Mouse (Mus musculus): ENCODE results near the gene Gm13119. TPM values are rescaled to one million over a fixed set of nuclear protein-coding genes. Genes with fewer than 3 reads are reported as not detected.
"Not testable (repeated sequence)": the region's sequence is repeated elsewhere in the genome, so short reads cannot be mapped to it uniquely, and the experiment has no call there.

Gene Gm13119
- total RNA-seq (2021): not detected

DNA sequence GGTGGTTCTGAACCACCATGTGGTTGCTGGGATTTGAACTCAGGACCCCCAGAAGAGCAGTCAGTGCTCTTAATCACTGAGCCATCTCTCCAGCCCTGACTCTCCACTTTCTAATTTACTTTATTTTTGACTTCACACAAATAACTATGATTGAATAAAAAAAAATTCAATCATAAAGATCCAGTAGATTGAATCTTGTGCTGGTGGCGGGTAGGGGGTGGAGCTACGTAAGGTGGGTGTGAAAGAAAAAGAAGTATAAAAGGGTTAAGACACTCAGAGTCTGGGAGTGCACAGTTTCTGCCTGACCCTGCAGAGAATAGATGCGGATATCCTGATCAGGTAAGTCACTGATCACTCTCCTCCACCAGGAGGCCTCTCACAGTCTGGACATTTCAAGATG lies at the start of gene Gm13119:
TSS of gene Gm13119 (plus strand) at position 301 of the 400 bp plus-strand sequence.
- intact Hi-C loops (cut with DNase I); DNase-seq: not testable (repeated sequence)

- intact Hi-C loops (cut with DNase I); DNase-seq: not testable (repeated sequence)
Measured at GRCm38 (mm10) chr4:144312666-144313460, 44.9 kb upstream of the Gm13119 start.

- intact Hi-C loops (cut with DNase I); DNase-seq: not testable (repeated sequence)
Measured at GRCm38 (mm10) chr4:144329949-144330348, 27.8 kb upstream of the Gm13119 start, which contains the start of gene Gm13128. Gene Gm13128, plus strand, starts transcription at chr4:144330249.

DNA sequence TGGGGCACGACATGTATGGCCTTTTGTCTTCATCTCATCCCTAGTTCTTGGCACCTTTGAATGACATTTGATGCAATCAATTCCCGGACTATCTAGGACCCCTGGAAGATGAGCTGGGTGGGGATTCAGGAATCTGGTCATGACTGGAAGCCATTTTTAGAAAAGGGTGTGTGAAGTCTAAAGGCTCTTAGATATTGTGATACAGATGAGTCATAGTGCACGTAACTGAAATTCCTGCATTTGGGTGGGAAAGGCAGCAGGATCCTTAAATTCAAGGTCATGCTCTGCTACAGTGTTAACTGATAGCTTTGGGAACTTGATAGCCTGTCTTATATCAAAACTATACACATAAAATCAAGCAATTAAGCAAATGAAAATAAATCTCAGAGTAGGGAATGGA lies 21.9 kb upstream of the Gm13119 start:
- DNase-seq; intact Hi-C loops (cut with DNase I): not testable (repeated sequence)

GRCm38 (mm10) chr4:144377911-144378310 lies 20.2 kb downstream of the Gm13119 start, which contains the start of gene Pramef20:
Gene Pramef20, minus strand, starts transcription at chr4:144377933.
- intact Hi-C loops (cut with DNase I): no loop called here
- DNase-seq: no peak

DNA sequence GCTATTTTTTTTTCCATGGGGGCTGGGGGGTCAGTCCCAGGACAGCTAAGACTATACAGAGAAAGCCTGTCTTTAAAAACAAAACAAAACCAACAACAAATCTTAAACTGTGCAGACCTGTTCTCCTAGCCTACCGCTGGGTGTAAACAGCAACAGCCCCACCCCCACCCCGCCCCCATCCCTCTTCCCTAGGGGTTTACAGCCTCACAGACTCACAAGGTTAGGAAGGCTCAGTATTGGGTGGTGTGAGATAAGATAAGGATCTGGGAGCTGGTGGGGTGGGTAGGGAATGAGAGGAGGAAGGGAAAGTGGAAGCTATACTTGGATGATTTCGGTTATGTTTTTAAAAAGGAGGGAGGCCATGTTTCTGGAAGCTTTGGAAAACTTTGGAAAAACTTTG lies 38.6 kb downstream of the Gm13119 start:
- intact Hi-C loops (cut with DNase I): no loop called here
- DNase-seq: no peak

- no peak for DNase-seq
- intact Hi-C loops (cut with DNase I): no loop called here
Measured at GRCm38 (mm10) chr4:144402712-144403111, 45.0 kb downstream of the Gm13119 start.

- DNase-seq: peak in 1 of 2 experiments; percentile 7
- intact Hi-C loops (cut with DNase I): no loop called here
Measured at GRCm38 (mm10) chr4:144404456-144405086, 46.8 kb downstream of the Gm13119 start.

- no peak for DNase-seq
- intact Hi-C loops (cut with DNase I): no loop called here
Measured at GRCm38 (mm10) chr4:144406261-144406660, 48.5 kb downstream of the Gm13119 start.

- no peak for DNase-seq
- intact Hi-C loops (cut with DNase I): no loop called here
Measured at GRCm38 (mm10) chr4:144408290-144408689, 50.5 kb downstream of the Gm13119 start, which contains the start of gene Pramef12. Gene Pramef12, minus strand, starts transcription at chr4:144408464.

Other genes starting within 250 kb of the Gm13119 start
- gene Oog3, start 195.3 kb upstream of the Gm13119 start, total RNA-seq (2021): not detected
- not detected for gene Oog2, start 167.2 kb upstream of the Gm13119 start, total RNA-seq (2021)
- gene C87977, start 144.6 kb upstream of the Gm13119 start, total RNA-seq (2021): not detected
- not detected for gene Pramel5, start 77.5 kb upstream of the Gm13119 start, total RNA-seq (2021)
- not detected for gene Gm13128, start 27.7 kb upstream of the Gm13119 start, total RNA-seq (2021)
- gene Pramef20, start 20.0 kb downstream of the Gm13119 start, total RNA-seq (2021): not detected
- not detected for gene Pramef12, start 50.5 kb downstream of the Gm13119 start, total RNA-seq (2021)
- gene 1700012P22Rik, start 80.8 kb downstream of the Gm13119 start, total RNA-seq (2021): not detected
- not detected for gene Gm9944, start 95.4 kb downstream of the Gm13119 start, total RNA-seq (2021)
- not detected for gene Aadacl3, start 105.8 kb downstream of the Gm13119 start, total RNA-seq (2021)
- gene 9430007A20Rik, start 161.9 kb downstream of the Gm13119 start, total RNA-seq (2021): not detected
- gene Gm13124, start 207.2 kb downstream of the Gm13119 start, total RNA-seq (2021): not detected

All from heart, postnatal 36 days (tissue).